Mouse (Mus musculus) erythroid progenitor cell, adult 5-6 weeks (primary cell): ENCODE data around the gene Cyp1a1. TPM values are rescaled to one million over a fixed set of nuclear protein-coding genes. Genes with fewer than 3 reads are reported as not detected.
"Not testable (repeated sequence)": the region's sequence is repeated elsewhere in the genome, so short reads cannot be mapped to it uniquely, and the experiment has no call there.

Experiments used
- ATAC-seq: replicated peaks from 2 replicates; pipeline ENCODE4 v1.8.0; 2016; ENCODE audit warnings: moderate number of reproducible peaks, mild to moderate bottlenecking, moderate TSS enrichment, inconsistent platforms; ENCODE audit not compliant: poor library complexity, low FRiP score, severe bottlenecking
- total RNA-seq, 2 experiments: library from RNA; stranded (forward) in 1 of 2; stranded (reverse) in 1 of 2; fragments of 150-400 nt in 1 of 2; fragments of 186-747, 209-891 nt in 1 of 2; gene quantifications; 2 replicates each; pipeline versions ENCODE4 v1.2.3 to v1.2.4; 2015 to 2017; ENCODE audit warnings: low replicate concordance in 2 of 2

Cyp1a1 gene
- total RNA-seq, 2 experiments from 2014 or later = not detected

GRCm38 (mm10) chr9:57696380-57697285, 8.9 kb downstream of the Cyp1a1 start:
- ATAC-seq = 0 out of 2 replicates have a peak, but pooled peaks have one; percentile 28

GRCm38 (mm10) chr9:57697380-57697779, 9.7 kb downstream of the Cyp1a1 start:
- ATAC-seq = 0 out of 2 replicates have a peak, but pooled peaks have one; percentile 8

- ATAC-seq = no peak
Measured at GRCm38 (mm10) chr9:57698466-57699150, 10.9 kb downstream of the Cyp1a1 start.

GRCm38 (mm10) chr9:57706496-57706895, 18.8 kb downstream of the Cyp1a1 start:
- no peak for ATAC-seq

- ATAC-seq = peak; percentile 92
Measured at GRCm38 (mm10) chr9:57708068-57708719, 20.5 kb downstream of the Cyp1a1 start, which contains the start of gene Edc3. Gene Edc3 (plus strand): TSS chr9:57708540.

- ATAC-seq = peak; percentile 73
Measured at GRCm38 (mm10) chr9:57708720-57709274, 21.1 kb downstream of the Cyp1a1 start.

- ATAC-seq = not testable (repeated sequence)
Measured at GRCm38 (mm10) chr9:57710214-57710613, 22.5 kb downstream of the Cyp1a1 start.

GRCm38 (mm10) chr9:57712194-57712593, 24.5 kb downstream of the Cyp1a1 start:
- ATAC-seq = no peak

- no peak for ATAC-seq
Measured at GRCm38 (mm10) chr9:57718408-57718807, 30.7 kb downstream of the Cyp1a1 start.

GRCm38 (mm10) chr9:57720736-57721135, 33.0 kb downstream of the Cyp1a1 start:
- no peak for ATAC-seq

- no peak for ATAC-seq
Measured at GRCm38 (mm10) chr9:57722371-57722770, 34.6 kb downstream of the Cyp1a1 start.

- no peak for ATAC-seq
Measured at GRCm38 (mm10) chr9:57723315-57723715, 35.6 kb downstream of the Cyp1a1 start.

- ATAC-seq = no peak
Measured at GRCm38 (mm10) chr9:57723796-57724195, 36.1 kb downstream of the Cyp1a1 start.

- ATAC-seq = no peak
Measured at GRCm38 (mm10) chr9:57724701-57725100, 37.0 kb downstream of the Cyp1a1 start.

GRCm38 (mm10) chr9:57728312-57728711, 40.6 kb downstream of the Cyp1a1 start:
- peak; percentile 82 for ATAC-seq

GRCm38 (mm10) chr9:57733606-57734005, 45.9 kb downstream of the Cyp1a1 start:
- no peak for ATAC-seq

- no peak for ATAC-seq
Measured at GRCm38 (mm10) chr9:57739863-57740262, 52.1 kb downstream of the Cyp1a1 start.

GRCm38 (mm10) chr9:57744462-57745091, 56.8 kb downstream of the Cyp1a1 start:
- ATAC-seq = peak; percentile 64

- ATAC-seq = no peak
Measured at GRCm38 (mm10) chr9:57747067-57747466, 59.3 kb downstream of the Cyp1a1 start.
